Mouse (Mus musculus) adipocyte (in vitro differentiated cells): Measurements from ENCODE around the gene Socs2.
A peak's percentile ranks its signal among the peaks of the same experiment; 100 is the strongest.

ENCODE experiments used
- DNase-seq: peaks from one replicate; pipeline ENCODE4 v3.0.0-alpha.2; 2016; ENCODE audit warnings: low spot score

Gene Socs2

DNA sequence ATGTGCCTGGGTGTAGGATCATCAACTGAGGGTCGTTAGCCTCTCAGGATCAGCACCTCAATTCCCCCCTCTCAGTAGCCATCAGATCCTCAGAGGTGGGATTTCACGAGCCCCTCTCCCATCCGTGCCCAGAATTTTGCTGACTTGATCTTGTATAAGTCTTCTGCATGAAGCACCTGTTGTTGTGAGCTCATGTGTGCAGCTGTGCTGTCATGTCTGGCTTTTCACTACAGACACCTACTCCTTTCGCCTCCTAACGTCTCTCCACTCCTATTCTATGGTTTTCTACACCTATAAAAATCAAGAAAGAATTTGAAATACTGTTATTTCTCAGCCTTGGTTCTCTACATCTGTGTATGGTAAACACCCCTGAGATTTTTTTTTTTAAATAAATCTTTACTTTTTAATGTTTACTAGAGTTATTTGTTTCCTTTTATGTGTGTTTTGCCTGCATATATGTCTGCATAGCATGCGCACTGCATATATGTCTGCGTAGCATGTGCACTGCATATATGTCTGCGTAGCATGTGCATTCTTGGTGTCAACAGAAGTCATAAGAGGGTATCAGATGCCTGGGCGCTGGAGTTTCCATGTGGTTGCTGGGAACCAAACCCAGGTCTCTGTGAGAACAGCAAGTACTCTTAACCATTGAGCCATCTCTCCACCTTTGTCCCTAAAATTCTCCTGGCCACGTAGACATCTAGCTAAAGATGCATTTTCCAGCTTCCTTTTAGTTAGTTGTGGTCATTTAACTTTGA is 74.0 kb downstream of the Socs2 start:
- no peak for DNase-seq

- DNase-seq = peak; percentile 55
Measured at GRCm38 (mm10) chr10:95340676-95341075, 76.3 kb downstream of the Socs2 start.

DNA sequence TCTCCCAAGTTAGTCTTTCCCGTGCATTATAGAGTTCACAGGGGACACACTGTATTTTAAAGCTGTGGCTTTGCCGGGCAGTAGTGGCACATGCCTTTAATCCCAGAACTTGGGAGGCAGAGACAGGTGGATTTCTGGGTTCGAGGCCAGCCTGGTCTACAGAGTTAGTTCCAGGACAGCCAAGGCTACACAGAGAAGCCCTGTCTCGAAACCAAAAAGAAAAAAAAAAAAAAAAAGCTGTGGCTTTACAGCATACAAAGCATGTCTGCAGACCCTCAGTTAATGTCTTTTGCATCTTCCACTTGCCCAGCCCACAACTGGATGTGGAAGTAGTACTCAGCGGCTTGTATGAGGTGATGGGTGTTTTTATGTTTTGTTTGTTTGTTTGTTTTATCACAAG is 79.4 kb downstream of the Socs2 start:
- DNase-seq = no peak

- peak; percentile 37 for DNase-seq
Measured at GRCm38 (mm10) chr10:95336781-95337544, 80.0 kb downstream of the Socs2 start.
